Mouse (Mus musculus) forebrain, embryonic 11.5 days (tissue): ENCODE measurements at regions not wholly inside any gene's neighbourhood (a gene's known extent, or its start where the extent isn't known, plus 50 kb on each side); places are given as distances from the start of the nearest gene placed in this dataset.

Source experiments
- ATAC-seq: fragments of 200-750 bp; cut with Nextera tagmentation; replicated peaks from 2 replicates; pipeline ENCODE4 v1.8.0; 2017; ENCODE audit warnings: moderate TSS enrichment; ENCODE audit not compliant: low FRiP score
- DNase-seq: peaks from one replicate; pipeline ENCODE4 v3.0.0-alpha.2; 2017; ENCODE audit warnings: low spot score
- H3K27ac ChIP-seq: fragments of 300-500 bp; sonication (generic); 2 replicates; pipeline ENCODE4 v1.5.1; 2014; ENCODE audit warnings: low read depth, low read length
- H3K27me3 ChIP-seq: fragments of 300-500 bp; sonication (generic); 2 replicates; pipeline ENCODE4 v1.6.1; 2014; ENCODE audit warnings: mild to moderate bottlenecking, low read length, mixed read lengths; ENCODE audit not compliant: control insufficient read depth, insufficient read depth
- H3K36me3 ChIP-seq: fragments of 300-500 bp; sonication (generic); 2 replicates; pipeline ENCODE4 v1.6.1; 2014; ENCODE audit warnings: mild to moderate bottlenecking, low read length, moderate library complexity, mixed read lengths; ENCODE audit not compliant: control insufficient read depth, insufficient read depth
- H3K4me1 ChIP-seq: fragments of 300-500 bp; sonication (generic); replicated peaks from 2 replicates; pipeline ENCODE4 v1.6.1; 2014; ENCODE audit warnings: low read length, mixed read lengths; ENCODE audit not compliant: control insufficient read depth, insufficient read depth
- H3K4me2 ChIP-seq: fragments of 300-500 bp; sonication (generic); 2 replicates; pipeline ENCODE4 v1.6.1; 2014; ENCODE audit warnings: low read depth, mild to moderate bottlenecking, low read length, moderate library complexity, mixed read lengths; ENCODE audit not compliant: severe bottlenecking
- H3K4me3 ChIP-seq: fragments of 300-500 bp; sonication (generic); 2 replicates; pipeline ENCODE4 v1.5.1; 2014; ENCODE audit warnings: low read depth, low read length
- H3K9ac ChIP-seq: fragments of 300-500 bp; sonication (generic); 2 replicates; pipeline ENCODE4 v1.6.1; 2014; ENCODE audit warnings: low read length
- H3K9me3 ChIP-seq: fragments of 300-500 bp; sonication (generic); 2 replicates; pipeline ENCODE4 v1.6.1; 2016; ENCODE audit warnings: low read length, mixed read lengths; ENCODE audit not compliant: control insufficient read depth
- WGBS: fragments of 180-500 bp; shearing (Covaris S2); extraction: QIAGEN DNeasy Blood & Tissue Kit; methylation state at CpG from one replicate; pipeline ENCODE4 v1.1.7; 2014; 5-methylcytosine and 5-hydroxymethylcytosine counted together

DNA sequence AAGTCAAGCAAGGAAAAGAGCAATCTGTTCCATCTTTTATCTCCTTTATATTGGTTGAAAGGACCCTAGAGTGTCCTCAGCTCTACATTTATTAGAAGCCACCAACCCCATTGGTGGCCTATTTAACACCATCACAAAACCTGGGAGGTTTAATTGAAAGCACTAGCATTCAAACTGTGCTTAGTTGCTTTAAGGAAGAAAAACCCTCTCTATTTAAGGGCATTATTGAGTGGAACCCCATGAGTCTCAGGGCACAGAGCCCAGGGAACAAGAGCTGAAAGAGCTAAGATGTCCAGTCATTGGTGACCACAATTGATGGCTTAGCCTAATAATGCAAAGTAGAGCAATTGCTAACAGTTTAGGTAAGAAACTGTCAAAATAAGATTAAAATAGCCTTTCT lies 72.6 kb upstream of the Btbd3 start:
- DNase-seq (no peak), ATAC-seq (peak; percentile 63; the same call in 1 of the 2 replicates)
- Histone ChIP-seq H3K27me3 (peaks cover 29% of the 10 kb centered on the region), H3K36me3 (no peaks in the 10 kb centered on the region), H3K4me1 (no peaks in the 10 kb centered on the region), H3K9ac (no peak overlapping the region), H3K4me3 (no peak overlapping the region), H3K27ac (no peak overlapping the region), H3K9me3 (no peaks in the 10 kb centered on the region), H3K4me2 (no peak overlapping the region)

DNA sequence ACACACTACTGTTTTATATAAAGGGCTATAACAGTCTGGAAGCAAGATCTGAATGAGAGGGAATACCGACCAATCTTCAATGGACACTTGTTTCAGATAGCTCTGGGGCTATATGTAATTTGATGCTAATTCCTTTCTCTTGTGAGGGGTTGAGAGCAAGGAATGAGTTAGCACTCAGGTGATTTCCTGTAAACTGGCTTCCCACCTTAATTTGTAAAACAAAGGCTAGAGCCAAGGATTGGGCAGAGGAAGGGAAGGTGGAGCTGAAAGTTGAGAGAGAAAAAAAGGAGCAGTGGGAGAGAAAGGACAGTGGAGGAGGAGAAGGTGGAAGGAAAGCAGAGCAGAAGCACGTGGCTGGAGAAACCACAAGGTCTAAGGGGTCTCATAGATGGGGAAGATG lies 71.5 kb upstream of the Btbd3 start:
- H3K9me3 ChIP-seq, result no peaks in the 10 kb centered on the region
- no peak overlapping the region for H3K4me2 ChIP-seq
- 56% methylated on average over 2 of the region's 2 CpGs for WGBS
- peaks cover 26% of the 10 kb centered on the region for H3K27me3 ChIP-seq
- H3K27ac ChIP-seq, result no peak overlapping the region
- H3K9ac ChIP-seq, result no peak overlapping the region
- no peak overlapping the region for H3K4me3 ChIP-seq
- H3K36me3 ChIP-seq, result no peaks in the 10 kb centered on the region
- DNase-seq, result no peak
- no peaks in the 10 kb centered on the region for H3K4me1 ChIP-seq
- ATAC-seq, result no peak

DNA sequence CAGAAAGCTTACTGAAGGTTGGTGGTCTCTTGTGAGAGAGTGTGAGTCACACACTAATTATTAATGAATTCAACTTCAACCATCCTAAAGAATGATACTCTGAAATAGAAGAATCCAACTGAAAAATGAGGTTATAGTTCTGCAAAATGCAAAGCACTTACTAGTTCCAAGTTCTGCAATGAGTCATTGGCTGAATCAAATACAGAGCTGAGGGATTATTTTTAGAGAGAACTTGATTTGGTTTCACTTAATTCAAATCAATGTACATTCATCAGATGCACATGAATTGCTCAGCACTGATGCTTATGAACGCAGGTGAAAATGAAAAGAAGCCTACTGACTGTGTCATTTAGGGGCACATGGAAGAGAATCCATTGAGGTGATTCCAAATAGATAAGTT lies 69.7 kb upstream of the Btbd3 start:
- ATAC-seq, result no peak
- no peak for DNase-seq
- 83% methylated on average over 1 of the region's 1 CpGs for WGBS

DNA sequence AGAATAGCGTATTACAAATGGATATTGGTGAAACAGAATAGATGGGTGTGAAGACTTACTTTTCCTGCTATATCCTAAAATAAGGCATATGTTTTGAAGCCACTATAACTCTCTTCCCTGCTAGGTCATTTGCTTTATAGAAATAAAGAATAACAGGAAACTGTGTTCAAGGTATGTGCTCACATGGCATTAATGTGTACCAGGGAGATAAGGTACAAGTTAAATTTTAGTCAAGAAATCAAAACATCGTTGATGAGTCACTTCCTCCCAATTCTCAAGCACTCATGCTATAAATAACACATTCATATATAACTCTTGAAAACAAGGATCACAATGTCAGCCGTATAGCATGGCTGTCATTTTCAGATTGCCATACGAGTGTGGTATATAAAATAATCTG lies 62.8 kb upstream of the Btbd3 start:
- no peak for ATAC-seq
- Histone ChIP-seq H3K27me3 (no peaks in the 10 kb centered on the region; the same call in 1 of the 2 replicates), H3K9ac (no peak overlapping the region), H3K36me3 (no peaks in the 10 kb centered on the region), H3K4me1 (no peaks in the 10 kb centered on the region), H3K4me2 (no peak overlapping the region), H3K9me3 (no peaks in the 10 kb centered on the region), H3K4me3 (no peak overlapping the region), H3K27ac (no peak overlapping the region)
- WGBS, result 90% methylated on average over 4 of the region's 4 CpGs
- no peak for DNase-seq

More for the DNA sequence above, 69.7 kb upstream of the Btbd3 start:
- Histone ChIP-seq H3K36me3 (no peaks in the 10 kb centered on the region), H3K9me3 (no peaks in the 10 kb centered on the region), H3K9ac (no peak overlapping the region), H3K4me1 (no peaks in the 10 kb centered on the region), H3K27me3 (peaks cover 19% of the 10 kb centered on the region), H3K4me3 (no peak overlapping the region), H3K4me2 (no peak overlapping the region), H3K27ac (no peak overlapping the region)

DNA sequence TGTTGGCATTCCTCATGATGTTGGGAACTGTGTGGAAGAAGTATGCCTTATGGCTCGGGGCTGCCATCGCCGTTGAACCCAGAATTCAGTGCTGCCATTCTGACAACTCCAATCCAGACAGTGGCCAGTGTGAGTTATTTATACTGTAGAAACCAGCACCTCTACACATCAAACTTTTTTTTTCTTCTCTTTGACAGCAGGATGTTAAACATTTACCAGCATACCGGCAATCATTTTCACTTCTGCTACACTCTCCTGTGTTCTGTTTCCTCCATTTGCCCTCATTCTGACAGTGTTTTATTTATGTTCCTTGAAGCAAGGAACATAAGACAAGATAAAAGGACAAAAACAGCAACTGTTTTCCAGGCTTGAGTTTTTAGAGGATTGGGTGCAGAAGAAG lies 57.3 kb upstream of the Btbd3 start:
- no peaks in the 10 kb centered on the region for H3K9me3 ChIP-seq
- DNase-seq (no peak), ATAC-seq (no peak)
- no peak overlapping the region for H3K4me2 ChIP-seq
- no peak overlapping the region for H3K4me3 ChIP-seq
- no peaks in the 10 kb centered on the region for H3K36me3 ChIP-seq
- no peak overlapping the region for H3K27ac ChIP-seq
- no peaks in the 10 kb centered on the region for H3K4me1 ChIP-seq
- H3K27me3 ChIP-seq, result no peaks in the 10 kb centered on the region
- 96% methylated on average over 4 of the region's 4 CpGs for WGBS
- no peak overlapping the region for H3K9ac ChIP-seq
